Mouse (Mus musculus): ENCODE results near the gene DXBay18. TPM values are rescaled to one million over a fixed set of nuclear protein-coding genes. Genes with fewer than 3 reads are reported as not detected.

DXBay18 gene
- 0.12 TPM in 1 of 2 replicates, not detected in the other for polyA plus RNA-seq (2012; rRNA removed)

GRCm38 (mm10) chrX:73149350-73149749 lies at the start of gene DXBay18:
Gene DXBay18 (minus strand): TSS chrX:73149450.

GRCm38 (mm10) chrX:73191934-73192333 lies 42.7 kb upstream of the DXBay18 start, which contains the start of gene Xlr3b:
Gene Xlr3b (plus strand): TSS chrX:73192207.

GRCm38 (mm10) chrX:73176889-73177288 lies 27.6 kb upstream of the DXBay18 start, which contains the start of gene Spin2d:
Gene Spin2d (minus strand): TSS chrX:73176989.

GRCm38 (mm10) chrX:73148496-73148895 lies 754 bp downstream of the DXBay18 start, which contains the start of gene Xlr5b:
Gene Xlr5b (plus strand): TSS chrX:73148796.

GRCm38 (mm10) chrX:73116747-73117146 lies 32.5 kb downstream of the DXBay18 start, which contains the start of gene Gm14685:
Gene Gm14685 (plus strand): TSS chrX:73117047.

GRCm38 (mm10) chrX:73096941-73097508 lies 52.2 kb downstream of the DXBay18 start, which contains the start of gene Xlr3a:
Gene Xlr3a (minus strand): TSS chrX:73097095.

Other genes with a start within 250 kb of the DXBay18 start
- gene Cetn2, start 231.0 kb downstream of the DXBay18 start, polyA plus RNA-seq (2012; rRNA removed), result 2.2 and 2.8 TPM in 2 replicates
- gene Nsdhl, start 230.9 kb downstream of the DXBay18 start, polyA plus RNA-seq (2012; rRNA removed), result 8.2 and 11.8 TPM in 2 replicates
- 4.9 and 5.3 TPM in 2 replicates for gene Zfp185, start 162.1 kb downstream of the DXBay18 start, polyA plus RNA-seq (2012; rRNA removed)
- 0.14 and 0.17 TPM in 2 replicates for gene Pnma5, start 112.3 kb downstream of the DXBay18 start, polyA plus RNA-seq (2012; rRNA removed)
- gene Pnma3, start 84.7 kb downstream of the DXBay18 start, polyA plus RNA-seq (2012; rRNA removed), result 0.03 TPM in 1 of 2 replicates, not detected in the other
- gene Xlr4a, start 67.0 kb downstream of the DXBay18 start, polyA plus RNA-seq (2012; rRNA removed), result 0.12 TPM in 1 of 2 replicates, not detected in the other
- 0.41 and 0.93 TPM in 2 replicates for gene Xlr3a, start 52.4 kb downstream of the DXBay18 start, polyA plus RNA-seq (2012; rRNA removed)
- gene Gm14685, start 32.4 kb downstream of the DXBay18 start, polyA plus RNA-seq (2012; rRNA removed), result 0.20 TPM in 1 of 2 replicates, not detected in the other
- gene Xlr5b, start 654 bp downstream of the DXBay18 start, polyA plus RNA-seq (2012; rRNA removed), result not detected in 2 replicates
- gene Spin2d, start 27.5 kb upstream of the DXBay18 start, polyA plus RNA-seq (2012; rRNA removed), result not detected in 2 replicates
- 0.33 and 1.5 TPM in 2 replicates for gene Xlr3b, start 42.8 kb upstream of the DXBay18 start, polyA plus RNA-seq (2012; rRNA removed)
- gene Xlr4b, start 64.9 kb upstream of the DXBay18 start, polyA plus RNA-seq (2012; rRNA removed), result 0.17 and 0.23 TPM in 2 replicates
- 26.3 and 35.3 TPM in 2 replicates for gene F8a, start 78.8 kb upstream of the DXBay18 start, polyA plus RNA-seq (2012; rRNA removed)
- 0.09 and 0.10 TPM in 2 replicates for gene Xlr4c, start 93.7 kb upstream of the DXBay18 start, polyA plus RNA-seq (2012; rRNA removed)
- not detected in 2 replicates for gene Xlr3c, start 115.9 kb upstream of the DXBay18 start, polyA plus RNA-seq (2012; rRNA removed)
- 0.09 TPM in 1 of 2 replicates, not detected in the other for gene Xlr5a, start 143.5 kb upstream of the DXBay18 start, polyA plus RNA-seq (2012; rRNA removed)
- gene Xlr5c, start 143.5 kb upstream of the DXBay18 start, polyA plus RNA-seq (2012; rRNA removed), result not detected in 2 replicates
- gene Gm45015, start 187.4 kb upstream of the DXBay18 start, polyA plus RNA-seq (2012; rRNA removed), result not detected in 2 replicates
- 20.8 and 25.1 TPM in 2 replicates for gene Zfp275, start 193.2 kb upstream of the DXBay18 start, polyA plus RNA-seq (2012; rRNA removed)
- gene Gm18336, start 249.3 kb upstream of the DXBay18 start, polyA plus RNA-seq (2012; rRNA removed), result 0.06 TPM in 2 replicates

Data from ovary, adult 2 months (tissue).